Comparison of ENCODE assay signal across 8 mouse cellular contexts in genomic region chr7:141539556-141540311, GRCm38 (mm10). TPM values are rescaled to one million over a fixed set of nuclear protein-coding genes. Genes with fewer than 3 reads are reported as not detected.
DNase-seq lines count a peak whose midpoint lies in the region; ATAC-seq and TF ChIP-seq lines count a peak whose summit lies in the region.

Gene Chid1, minus strand, starts transcription at chr7:141539857.

- DNase-seq in c-Kit-positive CD71-positive TER-119-positive erythroid progenitor cells, embryonic 14.5 days (ENCODE audit: low spot score), result peak; percentile 99
- DNase-seq in heart, postnatal 10 days, result peak; percentile 99 to 100
- peak; percentile 97 for DNase-seq in large intestine, adult 2 months (ENCODE audit: low read depth, low spot score)
- DNase-seq in liver, postnatal 0 days, result peak; percentile 100
- peak; percentile 99 for DNase-seq in testis, postnatal 10 days (ENCODE audit: low spot score)

- H3K27me3 ChIP-seq in E14TG2a.4 (ENCODE audit: insufficient read depth, low read length), result peaks cover 4% of the 10 kb centered on the region; the same call in 1 of the 2 replicates
- H3K27me3 ChIP-seq in forebrain, embryonic 13.5 days, result peaks cover 2% of the 10 kb centered on the region; the same call in 1 of the 2 replicates
- H3K27me3 ChIP-seq in liver, postnatal 0 days (ENCODE audit: insufficient read depth, low read length), result no peaks in the 10 kb centered on the region
- H3K27me3 ChIP-seq in neural tube, embryonic 14.5 days (ENCODE audit: control insufficient read depth, insufficient read depth, low read length), result no peaks in the 10 kb centered on the region

- WGBS in forebrain, embryonic 13.5 days, result under 1% methylated on average over 46 of the region's 46 CpGs
- under 1% methylated on average over 46 of the region's 46 CpGs for WGBS in large intestine, adult 2 months
- WGBS in liver, postnatal 0 days (ENCODE audit: insufficient replicate concordance), result under 1% methylated on average over 46 of the region's 46 CpGs
- WGBS in neural tube, embryonic 14.5 days, result 1% methylated on average over 46 of the region's 46 CpGs

- H3K9ac ChIP-seq in forebrain, embryonic 13.5 days, result peak within 1 kb of the TSS; percentile 83
- peak within 1 kb of the TSS; percentile 81 for H3K9ac ChIP-seq in liver, postnatal 0 days (replicated peaks)
- H3K9ac ChIP-seq in neural tube, embryonic 14.5 days (replicated peaks; ENCODE audit: low read depth, low read length), result peak within 1 kb of the TSS; percentile 72

- H3K9me3 ChIP-seq in E14TG2a.4 (ENCODE audit: low read length), result no peaks in the 10 kb centered on the region
- H3K9me3 ChIP-seq in forebrain, embryonic 13.5 days (replicated peaks), result no peaks in the 10 kb centered on the region
- H3K9me3 ChIP-seq in liver, postnatal 0 days (ENCODE audit: low read length), result no peaks in the 10 kb centered on the region
- no peaks in the 10 kb centered on the region for H3K9me3 ChIP-seq in neural tube, embryonic 14.5 days (ENCODE audit: control insufficient read depth, low read length)

- no peaks in the 10 kb centered on the region for H3K36me3 ChIP-seq in E14TG2a.4 (ENCODE audit: insufficient read depth, low read length)
- H3K36me3 ChIP-seq in forebrain, embryonic 13.5 days (ENCODE audit: poor library complexity, severe bottlenecking), result no peaks in the 10 kb centered on the region
- no peaks in the 10 kb centered on the region for H3K36me3 ChIP-seq in liver, postnatal 0 days (replicated peaks; ENCODE audit: insufficient read depth, low read length)
- H3K36me3 ChIP-seq in neural tube, embryonic 14.5 days (ENCODE audit: control insufficient read depth, insufficient read depth, low read length), result no peaks in the 10 kb centered on the region

- peak within 1 kb of the TSS; percentile 93 for H3K4me3 ChIP-seq in E14TG2a.4 (replicated peaks; ENCODE audit: low read length)
- peak within 1 kb of the TSS; percentile 75 for H3K4me3 ChIP-seq in forebrain, embryonic 13.5 days
- peak within 1 kb of the TSS; percentile 74 for H3K4me3 ChIP-seq in liver, postnatal 0 days (ENCODE audit: low read depth, low read length)
- peak within 1 kb of the TSS; percentile 65 for H3K4me3 ChIP-seq in neural tube, embryonic 14.5 days (ENCODE audit: low read depth, low read length)

- intact Hi-C loops in heart, postnatal 10 days (cut with DNase I), result loop anchor here (5.0 kb wide), 1 partner anchor 73 kb away; no protein-coding TSS in a partner anchor

- no peak for TF ChIP-seq CTCF in E14TG2a.4 (conservative IDR thresholded peaks at IDR 0.05; ENCODE audit: low read length)
- TF ChIP-seq CTCF in liver, postnatal 0 days (IDR thresholded peaks at IDR 0.05; ENCODE audit: low read depth), result 0 out of 2 replicates have a peak, but pooled peaks have one; percentile 1

- H3K27ac ChIP-seq in forebrain, embryonic 13.5 days, result peak within 1 kb of the TSS; percentile 75
- H3K27ac ChIP-seq in liver, postnatal 0 days (ENCODE audit: low read depth), result peak within 1 kb of the TSS; percentile 84
- peak within 1 kb of the TSS; percentile 82 for H3K27ac ChIP-seq in neural tube, embryonic 14.5 days (ENCODE audit: low read depth, low read length)

- peak within 1 kb of the TSS; percentile 69 for H3K4me2 ChIP-seq in forebrain, embryonic 13.5 days
- H3K4me2 ChIP-seq in liver, postnatal 0 days (ENCODE audit: low read depth, low read length), result peak within 1 kb of the TSS; percentile 93
- H3K4me2 ChIP-seq in neural tube, embryonic 14.5 days (ENCODE audit: low read depth, low read length), result peak within 1 kb of the TSS; percentile 84

- peak; percentile 98 for ATAC-seq in forebrain, embryonic 13.5 days
- ATAC-seq in liver, postnatal 0 days, result peak; percentile 93
- ATAC-seq in neural tube, embryonic 14.5 days (ENCODE audit: low read depth), result peak; percentile 97

- H3K4me1 ChIP-seq in E14TG2a.4 (replicated peaks; ENCODE audit: low read depth, low read length), result peaks cover 29% of the 10 kb centered on the region
- H3K4me1 ChIP-seq in forebrain, embryonic 13.5 days, result peaks cover 20% of the 10 kb centered on the region
- H3K4me1 ChIP-seq in liver, postnatal 0 days (ENCODE audit: insufficient read depth), result peaks cover 28% of the 10 kb centered on the region
- peaks cover 13% of the 10 kb centered on the region for H3K4me1 ChIP-seq in neural tube, embryonic 14.5 days (ENCODE audit: control insufficient read depth, insufficient read depth, low read length)

- no peak for TF ChIP-seq EP300 in liver, postnatal 0 days (IDR thresholded peaks at IDR 0.05; ENCODE audit: low read depth)

RNA-seq across cellular contexts. Expression of gene Chid1, which starts in this region (rescaled TPM):
- 24.3 and 31.8 TPM in 2 replicates for polyA plus RNA-seq in forebrain, embryonic 13.5 days (2015; fragmentation: Nextera tagmentation; extraction: Ambion mirVana)
- 10 to 100 TPM; 32.7 to 37.3 TPM for total RNA-seq in heart, postnatal 10 days (2021)
- polyA plus RNA-seq in large intestine, adult 2 months (2012; rRNA removed), result 31.5 and 37.0 TPM in 2 replicates
- polyA plus RNA-seq in liver, postnatal 0 days (2015; fragmentation: Nextera tagmentation; extraction: Ambion mirVana), result 12.6 and 14.7 TPM in 2 replicates
- 46.0 and 52.4 TPM in 2 replicates for polyA plus RNA-seq in neural tube, embryonic 14.5 days (2014; fragmentation: Nextera tagmentation; extraction: Ambion mirVana)

Comparison
In these comparisons a context has a peak if more than half of its experiments do, and no peak if none do; other contexts are left out.
1. Peak in every context shown above with its lines: DNase-seq, ATAC-seq, H3K4me3 ChIP-seq and H3K27ac ChIP-seq.